Mouse (Mus musculus) G1E (cell line): ENCODE measurements around the gene Hk2. TPM values are rescaled to one million over a fixed set of nuclear protein-coding genes. Genes with fewer than 3 reads are reported as not detected.

Experiments used
- ATAC-seq: 2 replicates; pipeline ENCODE4 v1.8.0; 2016; ENCODE audit warnings: mild to moderate bottlenecking; ENCODE audit not compliant: insufficient number of reproducible peaks, poor library complexity, low FRiP score, severe bottlenecking; ENCODE audit errors: extremely low read depth
- DNase-seq: peaks from one replicate; pipeline ENCODE4 v3.0.0; 2012; ENCODE audit warnings: low spot score
- H3K27me3 ChIP-seq: 2 replicates; pipeline ENCODE4 v1.6.1; 2012; ENCODE audit warnings: mild to moderate bottlenecking, low read length, inconsistent platforms; ENCODE audit not compliant: insufficient read depth
- H3K36me3 ChIP-seq: replicated peaks from 2 replicates; pipeline ENCODE3; 2012; ENCODE audit warnings: mild to moderate bottlenecking, inconsistent platforms
- H3K4me1 ChIP-seq: 2 replicates; pipeline ENCODE4 v1.6.1; 2012; ENCODE audit warnings: low read depth, low read length, inconsistent platforms, mixed read lengths; ENCODE audit not compliant: insufficient read depth
- H3K4me3 ChIP-seq: 2 replicates; pipeline ENCODE4 v1.5.1; 2012; ENCODE audit warnings: low read depth, mild to moderate bottlenecking, inconsistent platforms, low read length, moderate library complexity, mixed read lengths
- H3K9me3 ChIP-seq: replicated peaks from 2 replicates; pipeline ENCODE4 v1.6.1; 2012; ENCODE audit warnings: inconsistent platforms
- CTCF ChIP-seq: IDR thresholded peaks from 2 replicates; pipeline ENCODE4 v1.5.1; 2012; ENCODE audit warnings: low read depth, low read length, inconsistent platforms, mixed read lengths
- GATA1 ChIP-seq: IDR thresholded peaks from 2 replicates; pipeline ENCODE4 v1.6.1; 2012; ENCODE audit warnings: borderline replicate concordance, low read length, inconsistent platforms, mixed read lengths
- GATA2 ChIP-seq: IDR thresholded peaks from 2 replicates; pipeline ENCODE4 v1.6.1; 2012; ENCODE audit warnings: low read depth, low read length, inconsistent platforms, borderline replicate concordance
- POLR2AphosphoS5 ChIP-seq: IDR thresholded peaks from 2 replicates; pipeline ENCODE4 v1.6.1; 2012; ENCODE audit warnings: low read depth, low read length, inconsistent platforms; ENCODE audit not compliant: insufficient replicate concordance
- TAL1 ChIP-seq: conservative IDR thresholded peaks from 2 replicates; pipeline ENCODE4 v1.6.1; 2012; ENCODE audit warnings: low read depth, low read length, inconsistent platforms, mixed read lengths
- polyA plus RNA-seq: library from polyadenylated mRNA; stranded (reverse); fragments of >175 nt; gene quantifications from 2 replicates; pipeline ENCODE4 v1.2.3, GENCODE M21; 2012
- total RNA-seq, 2 experiments: library from RNA; stranded (forward) in 1 of 2; stranded (reverse) in 1 of 2; fragments of 200-1000 nt in 1 of 2; fragments of >200 nt in 1 of 2; fragmentation: Nextera tagmentation in 1 of 2; gene quantifications; 2 replicates each; pipeline ENCODE4 v1.2.3; 2014 to 2017

Hk2 gene
- total and polyA plus RNA-seq, 3 experiments: 8.2 to 90.2 (median 52.4) TPM

DNA sequence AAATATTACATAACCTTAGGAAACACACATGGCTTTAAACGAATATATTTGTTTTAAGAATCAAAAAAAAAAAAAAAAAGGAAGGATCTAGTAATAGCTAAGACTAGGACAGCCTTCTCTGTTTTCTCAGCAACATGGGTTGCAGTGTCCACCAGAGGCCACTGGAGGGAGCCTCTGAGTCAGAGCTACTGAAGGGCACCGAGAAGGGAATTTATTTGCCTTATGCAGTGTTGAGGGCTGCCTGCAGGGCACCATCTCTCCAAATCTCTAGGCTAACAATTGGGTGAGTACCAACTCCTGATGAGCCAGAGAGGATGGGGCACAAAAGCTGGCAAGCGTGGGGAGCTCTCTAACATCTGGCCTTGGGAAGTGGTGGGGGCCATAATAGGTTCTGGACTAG, 60.0 kb downstream of the Hk2 start:
- peaks cover 26% of the 10 kb centered on the region for H3K4me1 ChIP-seq
- H3K4me3 ChIP-seq: no peak overlapping the region
- H3K36me3 ChIP-seq: no peaks in the 10 kb centered on the region
- peak; percentile 63 for DNase-seq
- TF ChIP-seq GATA1: no peak
- peak; percentile 91 for TF ChIP-seq CTCF
- H3K27me3 ChIP-seq: peaks cover 19% of the 10 kb centered on the region
- no peaks in the 10 kb centered on the region for H3K9me3 ChIP-seq
- ATAC-seq: peak; percentile 48; the same call in 1 of the 2 replicates

- peaks cover 48% of the 10 kb centered on the region for H3K27me3 ChIP-seq
- no peaks in the 10 kb centered on the region for H3K9me3 ChIP-seq
- TF ChIP-seq POLR2AphosphoS5 (no peak), TAL1 (no peak), CTCF (no peak), GATA1 (no peak), GATA2 (no peak)
- ATAC-seq (no peak), DNase-seq (no peak)
- no peak overlapping the region for H3K4me3 ChIP-seq
- no peaks in the 10 kb centered on the region for H3K36me3 ChIP-seq
- H3K4me1 ChIP-seq: peaks cover 4% of the 10 kb centered on the region
Measured at GRCm38 (mm10) chr6:82707742-82708141, 66.5 kb downstream of the Hk2 start.

- TF ChIP-seq TAL1 (no peak), POLR2AphosphoS5 (no peak), GATA2 (no peak), CTCF (no peak)
- Histone ChIP-seq H3K4me3 (no peak overlapping the region), H3K36me3 (no peaks in the 10 kb centered on the region), H3K9me3 (no peaks in the 10 kb centered on the region), H3K27me3 (peaks cover 44% of the 10 kb centered on the region), H3K4me1 (peaks cover 9% of the 10 kb centered on the region)
- DNase-seq (no peak), ATAC-seq (no peak)
Measured at GRCm38 (mm10) chr6:82707241-82707640, 67.0 kb downstream of the Hk2 start.

GRCm38 (mm10) chr6:82705221-82705620, 69.0 kb downstream of the Hk2 start, which contains the start of gene Pole4:
TSS of gene Pole4 (minus strand) at chr6:82705365.
- H3K27me3 ChIP-seq: peaks cover 34% of the 10 kb centered on the region
- no peaks in the 10 kb centered on the region for H3K9me3 ChIP-seq
- TF ChIP-seq TAL1 (no peak), CTCF (no peak), POLR2AphosphoS5 (no peak), GATA1 (no peak), GATA2 (no peak)
- no peaks in the 10 kb centered on the region for H3K36me3 ChIP-seq
- DNase-seq (no peak), ATAC-seq (no peak)
- H3K4me1 ChIP-seq: peaks cover 11% of the 10 kb centered on the region
- no peak within 1 kb of the TSS for H3K4me3 ChIP-seq

DNA sequence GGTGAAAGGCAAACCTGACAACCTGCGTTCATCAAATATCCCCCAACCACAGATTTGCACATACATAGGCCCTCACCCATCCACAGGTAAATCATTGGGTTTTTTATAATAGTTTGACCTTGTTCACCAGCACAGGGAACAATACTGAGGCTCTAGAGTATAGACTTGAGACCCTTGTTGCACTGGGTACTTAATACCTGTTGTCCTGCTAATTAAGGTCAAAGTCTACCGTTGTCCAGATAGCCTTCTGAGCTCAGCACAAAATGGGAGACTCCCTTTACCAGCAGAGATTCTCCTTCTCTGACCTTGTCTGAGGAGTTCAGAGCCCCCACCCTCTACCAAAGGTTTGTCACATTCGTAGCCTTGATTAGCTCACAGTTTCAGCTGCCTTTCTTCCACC, 70.5 kb downstream of the Hk2 start:
- ATAC-seq: no peak
- H3K27me3 ChIP-seq: peaks cover 38% of the 10 kb centered on the region
- no peak for TF ChIP-seq CTCF
- TF ChIP-seq TAL1: no peak

GRCm38 (mm10) chr6:82702593-82703017, 71.6 kb downstream of the Hk2 start:
- H3K27me3 ChIP-seq: peaks cover 32% of the 10 kb centered on the region
- no peaks in the 10 kb centered on the region for H3K36me3 ChIP-seq
- no peak overlapping the region for H3K4me3 ChIP-seq
- no peaks in the 10 kb centered on the region for H3K9me3 ChIP-seq
- ATAC-seq (peak; percentile 87), DNase-seq (peak; percentile 62)
- peaks cover 11% of the 10 kb centered on the region for H3K4me1 ChIP-seq
- TF ChIP-seq GATA2 (no peak), CTCF (peak; percentile 90), POLR2AphosphoS5 (no peak)

More for the DNA sequence above, 70.5 kb downstream of the Hk2 start:
- Histone ChIP-seq H3K36me3 (no peaks in the 10 kb centered on the region), H3K4me1 (peaks cover 11% of the 10 kb centered on the region), H3K4me3 (no peak overlapping the region), H3K9me3 (no peaks in the 10 kb centered on the region)
- no peak for DNase-seq

GRCm38 (mm10) chr6:82701296-82701695, 73.0 kb downstream of the Hk2 start:
- TF ChIP-seq TAL1: no peak
- no peak for TF ChIP-seq POLR2AphosphoS5
- TF ChIP-seq GATA2: no peak
- no peak for TF ChIP-seq CTCF
- no peak for TF ChIP-seq GATA1
- DNase-seq: no peak
- no peak for ATAC-seq

More at GRCm38 (mm10) chr6:82701296-82701695, 73.0 kb downstream of the Hk2 start:
- Histone ChIP-seq H3K9me3 (no peaks in the 10 kb centered on the region), H3K4me1 (peaks cover 11% of the 10 kb centered on the region), H3K27me3 (peaks cover 23% of the 10 kb centered on the region), H3K4me3 (no peak overlapping the region), H3K36me3 (no peaks in the 10 kb centered on the region)
